Mouse (Mus musculus) spleen, adult 10 weeks (tissue): ENCODE measurements around the gene Arrdc3. TPM values are rescaled to one million over a fixed set of nuclear protein-coding genes. Genes with fewer than 3 reads are reported as not detected.

Experiments used
- polyA plus RNA-seq: library from polyadenylated mRNA; stranded (reverse); fragments of 350-450 nt; fragmentation: Illumina TruSeq; extraction: RNeasy Lipid Tissue Mini Kit (QIAGEN cat#74804); gene quantifications from one replicate; pipeline ENCODE4 v1.2.3, GENCODE M21; 2015; ENCODE audit warnings: low replicate concordance; ENCODE audit not compliant: insufficient read depth

Gene Arrdc3
- 43.4 TPM for polyA plus RNA-seq

GRCm38 (mm10) chr13:80883190-80883589 lies at the start of gene Arrdc3:
Gene Arrdc3, plus strand, starts transcription at chr13:80883384.

